Mouse (Mus musculus) spleen, postnatal 4 days (tissue): Measurements from ENCODE around the gene Inava.

Experiments used
- DNase-seq, 2 experiments: peaks; one replicate each; pipeline ENCODE4 v3.0.0; 2022; ENCODE audit warnings: low spot score in 2 of 2

Inava gene

DNA sequence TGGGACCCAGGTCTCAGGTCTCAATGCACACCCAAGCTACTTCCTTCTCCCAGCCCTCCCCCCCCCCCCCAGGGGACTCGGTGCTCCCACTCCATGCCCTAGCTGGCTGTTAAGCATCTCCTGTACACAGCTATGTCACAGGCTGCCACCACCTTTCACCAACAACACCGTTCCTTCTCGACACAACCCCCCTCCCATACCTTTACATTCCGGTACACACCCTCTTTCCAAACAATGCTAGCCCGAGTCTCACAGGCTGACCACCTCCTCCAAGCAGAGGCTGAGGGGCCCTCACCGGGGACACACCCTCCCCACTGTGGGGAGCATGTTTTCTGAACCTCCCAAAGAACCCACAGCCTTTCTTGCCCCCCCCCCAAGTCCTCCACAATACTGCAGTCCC is 2.5 kb downstream of the Inava start:
- no peak for DNase-seq

DNA sequence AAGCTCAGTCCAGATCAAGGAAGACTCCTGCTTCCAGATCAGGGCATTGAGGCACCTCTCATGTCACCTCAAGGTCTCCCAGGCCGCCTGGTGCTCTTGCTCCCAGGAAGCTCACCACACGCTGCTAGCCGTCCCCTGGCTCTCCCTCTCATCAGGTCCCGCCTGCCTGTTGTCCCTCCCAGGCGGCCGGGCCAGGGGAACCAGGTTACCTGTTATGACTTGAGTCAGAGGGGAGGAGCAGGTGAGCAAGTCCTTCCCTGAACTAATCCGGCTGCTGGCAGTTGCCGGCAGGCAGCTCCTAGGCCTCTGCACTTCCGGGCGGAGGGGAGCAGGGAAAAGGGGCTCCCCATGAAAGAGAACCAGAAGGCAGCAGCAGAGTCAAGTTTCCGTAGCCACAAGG is 3.9 kb downstream of the Inava start:
- no peak for DNase-seq

DNA sequence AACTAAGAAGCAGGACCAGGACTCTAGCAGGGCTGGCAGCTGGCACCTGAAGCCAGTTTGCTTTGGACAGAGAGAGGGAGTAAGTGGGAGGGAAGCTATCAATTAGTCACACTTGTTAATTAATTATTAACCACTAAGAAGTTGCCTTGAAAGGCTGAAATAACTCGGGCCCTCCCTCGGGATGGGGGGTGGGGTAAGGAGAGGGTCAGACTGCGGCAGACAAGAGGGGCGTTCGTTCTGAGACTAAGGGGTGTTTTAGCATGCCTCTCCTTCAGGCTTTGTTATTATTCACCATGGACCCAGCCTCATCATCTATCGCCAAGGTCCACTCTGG is 5.1 kb downstream of the Inava start:
- DNase-seq, result no peak

DNA sequence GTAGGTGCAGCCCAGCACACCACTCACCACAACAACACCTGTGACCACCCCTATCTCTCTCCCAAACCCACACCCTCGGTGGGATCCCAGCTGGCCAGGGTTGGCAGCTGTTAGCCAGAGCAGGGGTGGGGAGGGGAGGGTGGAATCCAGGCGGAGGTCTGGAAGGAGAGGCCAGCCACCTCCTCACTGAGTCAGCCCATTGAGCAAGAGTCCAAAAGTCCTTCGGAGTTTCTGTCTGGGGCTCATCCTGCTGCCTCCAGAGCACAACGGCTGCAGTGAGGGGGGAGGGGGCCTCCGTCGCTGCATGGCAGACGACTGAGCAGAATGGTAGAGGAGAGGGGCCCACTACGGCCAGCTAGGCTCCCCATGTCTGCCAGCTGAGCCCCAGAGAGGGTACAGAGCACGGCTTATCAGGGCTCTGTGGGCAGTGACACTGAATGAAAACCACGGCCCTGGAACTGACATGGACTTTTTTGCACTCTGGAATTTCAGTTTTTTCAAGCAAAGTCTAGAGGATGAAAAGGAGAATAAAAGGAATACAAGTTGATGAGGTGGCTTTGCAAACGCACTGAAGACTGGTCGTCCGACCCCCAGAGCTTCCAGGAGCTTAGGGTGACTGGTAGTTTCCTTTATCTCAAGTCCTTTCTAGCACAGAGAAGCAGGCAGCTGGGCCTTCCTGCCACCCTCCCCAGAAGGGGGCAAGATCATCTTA is 5.6 kb downstream of the Inava start:
- no peak for DNase-seq

DNA sequence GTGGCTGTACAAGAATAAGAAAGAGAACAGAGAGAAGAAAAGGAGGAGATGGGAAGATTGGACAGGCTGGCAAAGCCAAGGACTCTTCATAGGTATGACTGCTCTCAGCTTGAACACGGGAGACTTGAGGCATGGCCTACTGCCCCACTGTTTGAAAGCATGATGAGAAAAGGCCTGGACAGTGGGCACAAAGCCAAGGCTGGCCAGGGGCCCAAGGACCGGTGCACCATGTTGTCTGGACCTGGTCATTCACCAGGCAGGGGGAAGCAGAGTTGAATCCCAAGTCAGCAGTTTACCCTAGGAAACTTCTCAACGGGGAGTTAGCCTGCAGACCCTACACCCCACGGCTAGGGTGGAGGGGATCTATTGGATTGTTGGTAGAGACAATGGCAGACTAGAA is 6.2 kb downstream of the Inava start:
- no peak for DNase-seq

DNA sequence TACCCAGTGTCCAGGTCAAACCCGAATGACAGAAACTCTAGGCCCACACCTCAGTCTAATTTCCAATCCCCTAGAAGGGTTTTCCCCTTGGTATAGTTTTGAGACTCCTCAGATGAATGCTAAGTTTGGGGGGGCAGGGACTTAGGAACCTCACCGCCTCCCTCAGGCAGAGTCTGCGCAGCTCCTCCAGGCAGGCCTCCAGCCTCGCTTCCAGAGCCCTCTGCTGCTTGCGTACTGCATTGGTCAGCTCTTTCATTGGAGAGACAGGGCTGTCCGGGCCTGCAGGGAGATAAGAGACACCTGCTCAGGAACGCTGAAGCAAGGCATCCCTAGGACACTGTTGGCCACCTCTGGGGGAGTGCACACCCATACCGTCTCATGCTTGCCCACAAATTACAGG is 7.4 kb downstream of the Inava start:
- DNase-seq, result no peak

DNA sequence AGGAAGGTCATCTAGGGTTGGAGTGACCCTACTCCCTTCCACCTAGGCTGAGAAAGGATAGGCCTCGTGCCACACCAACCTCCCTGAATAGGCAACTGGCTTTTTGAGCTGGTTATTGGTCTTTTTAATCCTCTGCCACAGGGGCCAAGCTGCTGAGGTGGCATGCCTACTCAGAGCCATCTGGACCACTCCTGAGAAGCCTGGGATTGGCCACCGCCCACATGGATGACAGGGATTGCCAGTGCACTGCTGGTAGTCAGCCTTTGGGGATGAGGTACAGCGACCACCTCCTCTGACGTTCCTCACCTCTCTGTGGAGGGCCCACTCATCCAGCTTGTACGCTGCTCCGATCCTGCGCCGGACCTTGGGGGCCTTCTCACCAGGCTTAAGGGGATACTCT is 8.2 kb downstream of the Inava start:
- DNase-seq, result no peak

DNA sequence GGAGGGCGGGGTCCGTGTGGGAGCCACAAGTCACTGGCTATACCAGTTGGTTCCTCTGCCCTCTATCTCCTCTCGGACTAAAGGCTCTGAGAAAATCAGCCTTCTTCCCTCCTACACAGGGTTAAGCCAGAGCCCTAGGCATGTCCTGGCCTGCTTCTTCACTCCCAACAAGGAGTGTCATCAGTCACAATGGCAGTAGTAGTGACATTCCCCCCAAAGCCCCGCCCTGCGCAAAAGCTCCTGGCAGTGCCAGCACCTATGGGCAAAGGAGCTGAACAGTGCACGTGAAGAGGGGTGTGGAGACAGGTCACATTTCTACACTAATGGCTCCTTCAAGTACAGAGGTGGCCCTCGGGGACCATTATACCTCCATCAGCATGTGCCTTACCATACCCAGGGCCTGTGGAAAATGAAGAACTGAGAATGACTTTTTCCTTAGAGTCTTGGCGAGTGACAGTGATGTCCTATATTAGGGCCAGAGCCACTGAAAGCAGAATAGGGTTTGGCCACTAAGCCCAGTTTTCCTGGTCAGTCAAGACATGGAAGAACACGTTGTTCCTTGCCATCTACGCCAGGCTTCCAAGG is 10.2 kb downstream of the Inava start:
- DNase-seq, result no peak

DNA sequence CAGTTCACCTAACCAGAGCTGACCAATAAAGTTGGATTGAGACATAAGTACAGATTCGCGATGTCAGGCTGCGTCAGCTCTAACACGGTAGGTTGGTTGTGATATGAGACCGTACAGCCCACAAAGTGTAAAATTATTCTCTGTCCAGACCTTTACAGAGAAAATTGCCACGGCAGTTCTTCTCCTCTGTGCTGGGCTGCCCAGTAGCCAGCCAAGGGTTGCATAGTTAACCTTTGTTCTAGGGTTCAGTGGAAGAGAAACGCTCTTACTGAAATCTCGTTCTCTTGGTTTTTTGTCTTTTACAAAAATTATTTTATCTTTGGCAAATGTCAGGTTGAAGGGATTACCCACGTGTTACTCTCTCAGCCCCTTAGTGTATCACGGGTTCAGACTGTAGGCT is 11.7 kb downstream of the Inava start:
- no peak for DNase-seq

DNA sequence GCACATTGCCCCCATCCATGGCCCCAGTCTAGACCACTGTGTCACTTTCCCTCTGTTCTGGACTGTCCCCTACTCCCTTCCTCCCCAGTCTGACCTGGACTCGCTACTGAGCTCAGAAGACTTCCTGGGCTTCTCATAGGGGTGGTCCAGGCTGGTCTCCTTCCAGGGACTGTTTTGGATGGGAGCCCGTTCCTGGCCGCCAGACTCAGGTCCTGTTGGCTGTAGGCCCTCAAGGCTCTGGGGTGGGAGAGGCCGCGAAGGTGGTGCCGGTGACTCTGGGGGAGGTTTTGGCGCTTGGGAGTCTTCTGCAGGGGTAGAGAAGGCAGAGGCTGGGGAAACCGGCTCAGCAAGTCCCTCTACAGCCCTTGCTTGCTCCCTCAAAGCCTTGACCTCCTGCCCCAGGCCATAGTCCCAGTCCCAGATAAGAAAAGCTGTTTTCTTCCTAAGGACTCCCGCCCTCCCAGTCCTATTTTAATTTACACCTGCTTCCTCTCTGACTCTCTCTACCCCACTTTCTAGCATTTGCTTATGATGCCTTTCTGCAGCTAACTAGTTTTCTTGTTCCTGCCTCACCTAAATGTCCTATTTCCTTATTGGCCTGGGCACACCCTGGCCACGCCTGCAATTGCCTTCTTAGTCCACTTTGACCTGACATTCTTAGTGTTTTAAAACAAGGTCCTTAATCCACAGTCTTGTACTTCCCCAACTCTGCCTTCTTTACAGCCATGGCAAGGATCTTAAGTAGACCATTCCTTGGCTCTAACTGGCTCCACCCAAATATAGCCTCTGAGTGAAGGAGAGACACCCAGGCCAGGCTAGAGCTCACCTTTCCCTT is 13.8 kb downstream of the Inava start:
- DNase-seq, result no peak

DNA sequence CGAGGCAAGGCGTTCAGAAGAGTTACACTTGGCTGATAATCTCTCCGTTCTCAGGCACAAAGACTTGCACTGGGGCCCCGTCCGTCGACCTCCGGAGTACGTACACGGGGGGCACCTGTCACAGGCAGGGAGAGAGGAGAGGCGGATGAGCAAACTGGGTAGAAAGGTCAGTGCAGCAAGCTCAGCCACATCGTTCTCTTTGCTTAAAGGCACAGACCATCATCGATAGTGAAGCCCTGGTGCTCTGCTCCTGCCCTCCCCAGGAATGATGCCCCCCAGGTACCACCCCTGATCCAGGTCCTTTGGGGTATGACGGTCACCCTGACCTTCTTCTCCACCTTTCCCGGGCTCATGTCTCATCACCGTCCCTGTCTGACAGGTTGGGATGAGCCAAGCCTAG is 19.8 kb downstream of the Inava start:
- no peak for DNase-seq

DNA sequence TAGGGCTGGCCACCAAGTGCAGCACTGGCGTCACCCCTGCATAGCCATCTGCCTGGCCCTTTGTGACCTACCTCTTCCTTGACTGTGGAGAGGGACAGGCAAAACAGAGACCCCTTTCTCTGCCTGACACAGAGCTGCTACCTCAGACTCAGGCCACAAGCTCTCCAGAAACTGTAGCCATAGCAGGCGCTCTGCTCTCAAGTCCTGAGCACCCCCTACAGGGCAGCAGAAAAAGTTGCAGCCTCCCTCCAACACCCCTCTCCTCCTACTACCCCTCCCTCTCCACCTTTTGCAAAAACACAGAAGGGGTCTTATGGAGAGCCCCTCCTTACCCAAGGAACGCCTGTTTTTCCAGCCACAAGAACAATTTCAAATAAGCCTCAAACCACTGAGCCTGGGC is 21.3 kb downstream of the Inava start, which contains the start of gene Mroh3:
Gene Mroh3, minus strand, starts transcription at position 26 of the 400 bp plus-strand sequence.
- no peak for DNase-seq

DNA sequence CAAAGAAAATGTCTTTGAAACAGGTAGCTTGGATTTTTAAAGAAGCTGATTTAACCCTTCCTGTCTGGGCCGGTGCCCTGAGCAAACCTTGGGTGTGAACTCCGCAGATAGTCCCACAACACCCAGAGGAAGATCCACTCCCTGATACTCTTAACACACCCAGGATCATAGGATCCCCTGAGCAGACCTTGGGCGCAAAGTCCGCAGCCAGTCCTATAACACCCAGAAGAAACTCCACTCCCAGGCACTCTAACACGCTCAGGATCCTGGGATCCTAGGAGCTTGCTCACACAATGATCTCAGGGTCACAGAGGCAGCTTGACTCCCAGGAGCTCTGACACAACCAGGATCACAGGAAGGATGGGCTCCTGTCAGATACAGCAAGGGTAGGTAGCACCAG is 44.0 kb downstream of the Inava start:
- no peak for DNase-seq

DNA sequence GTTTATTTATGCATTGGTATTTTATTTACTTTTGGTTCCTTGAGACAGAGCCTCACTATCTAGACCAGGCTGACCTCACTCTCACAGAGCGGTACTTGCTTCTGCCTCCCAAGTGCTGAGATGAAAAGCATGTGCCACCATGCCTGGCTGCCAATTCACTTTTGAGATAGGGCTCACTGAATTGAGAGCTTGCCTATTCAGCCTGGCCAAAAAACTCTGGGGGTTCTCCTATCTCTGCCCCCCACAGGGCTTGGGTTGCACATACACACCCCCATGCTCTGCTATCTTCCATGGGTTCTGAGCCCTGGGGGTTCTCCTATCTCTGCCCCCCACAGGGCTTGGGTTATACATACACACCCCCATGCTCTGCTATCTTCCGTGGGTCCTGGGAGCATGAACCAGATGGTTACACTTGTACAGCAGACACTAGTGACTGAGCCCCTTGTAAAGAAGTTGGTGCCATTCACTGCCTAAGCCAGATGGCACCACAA is 54.5 kb downstream of the Inava start:
- DNase-seq, result no peak

DNA sequence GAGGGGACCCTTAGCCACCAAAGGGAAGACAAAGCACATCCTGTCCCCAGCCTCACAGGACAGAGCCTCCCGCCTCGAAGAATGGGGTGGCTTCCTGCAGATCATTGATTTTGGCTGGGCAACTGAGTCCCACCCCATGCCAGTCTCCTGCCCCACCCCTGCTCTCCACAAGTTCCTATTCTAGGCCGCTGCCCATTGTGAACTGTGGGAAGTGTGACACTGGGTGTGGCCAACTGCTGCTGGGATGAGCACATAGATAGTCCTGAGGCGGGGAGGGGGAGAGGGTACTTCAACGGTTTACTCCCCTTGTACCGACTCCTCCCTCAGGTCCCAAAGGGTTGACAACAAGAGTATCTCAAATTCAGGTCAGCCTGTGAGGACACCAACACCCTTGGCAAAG is 55.3 kb downstream of the Inava start:
- DNase-seq, result no peak

DNA sequence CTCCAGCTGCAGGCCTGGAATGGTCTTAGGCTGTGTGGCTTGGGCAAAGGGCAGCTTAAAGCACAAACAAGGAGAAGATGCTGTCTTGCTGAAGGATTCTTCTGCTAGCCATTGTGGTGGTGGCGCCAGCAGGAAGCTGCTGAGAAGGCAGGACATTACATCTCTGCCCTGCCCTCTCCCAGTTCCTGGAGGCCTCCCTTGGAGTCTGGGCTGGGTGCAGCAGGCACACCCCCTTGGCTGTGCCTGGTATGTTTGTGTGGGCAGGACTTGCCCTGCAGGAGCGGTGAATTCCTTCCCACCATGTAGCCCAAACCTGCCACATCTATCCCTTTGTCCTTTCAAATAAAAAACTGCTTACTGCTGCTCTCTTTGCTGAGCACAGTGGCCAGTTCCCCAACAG is 57.0 kb downstream of the Inava start:
- no peak for DNase-seq

DNA sequence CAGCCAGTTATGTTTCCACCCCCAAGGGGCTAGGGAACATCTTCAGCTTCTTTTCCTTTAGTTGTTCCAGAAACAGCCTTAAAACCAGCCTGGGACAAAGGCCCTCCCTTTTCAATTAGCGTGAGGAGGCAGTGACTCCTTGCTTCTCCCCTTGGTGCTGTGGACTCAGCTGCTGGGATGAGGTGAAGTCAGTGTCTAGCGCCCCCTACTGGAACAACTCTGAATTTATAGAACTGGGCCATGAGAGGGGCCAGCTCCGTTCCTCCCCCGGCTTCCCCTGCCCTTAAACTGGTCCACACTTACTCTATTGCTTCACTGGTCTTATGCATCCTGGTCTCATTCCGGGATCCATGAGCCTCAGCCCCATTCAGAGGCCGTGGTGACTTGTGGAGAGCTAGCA is 58.9 kb downstream of the Inava start:
- DNase-seq, result peak; percentile 56 to 80

DNA sequence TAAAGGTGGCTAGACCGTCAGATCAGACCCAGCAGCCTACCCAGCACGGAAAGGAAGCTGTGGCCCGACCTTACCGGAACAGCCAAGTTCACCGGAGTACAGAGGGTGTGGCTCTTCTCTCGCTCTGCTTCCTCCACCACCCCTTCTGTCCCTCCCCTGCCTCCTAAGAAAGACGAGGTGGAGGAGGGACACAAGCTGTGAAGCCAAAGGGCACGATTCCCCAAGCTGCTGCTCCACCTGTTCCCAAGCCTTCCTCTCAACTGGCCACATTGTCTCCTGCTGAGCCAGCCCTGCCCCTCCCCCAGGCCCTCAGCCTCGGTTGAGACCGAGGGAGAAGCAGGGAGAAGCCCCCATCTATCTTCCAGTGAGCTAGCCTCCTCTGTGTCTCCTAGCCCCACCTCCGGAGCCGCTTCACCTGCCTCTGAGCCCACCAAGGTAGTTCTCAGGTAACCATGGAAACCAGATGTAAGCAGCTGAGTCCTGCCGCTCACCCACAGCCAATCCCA is 59.9 kb downstream of the Inava start:
- peak in 1 of 2 experiments; percentile 32 for DNase-seq

DNA sequence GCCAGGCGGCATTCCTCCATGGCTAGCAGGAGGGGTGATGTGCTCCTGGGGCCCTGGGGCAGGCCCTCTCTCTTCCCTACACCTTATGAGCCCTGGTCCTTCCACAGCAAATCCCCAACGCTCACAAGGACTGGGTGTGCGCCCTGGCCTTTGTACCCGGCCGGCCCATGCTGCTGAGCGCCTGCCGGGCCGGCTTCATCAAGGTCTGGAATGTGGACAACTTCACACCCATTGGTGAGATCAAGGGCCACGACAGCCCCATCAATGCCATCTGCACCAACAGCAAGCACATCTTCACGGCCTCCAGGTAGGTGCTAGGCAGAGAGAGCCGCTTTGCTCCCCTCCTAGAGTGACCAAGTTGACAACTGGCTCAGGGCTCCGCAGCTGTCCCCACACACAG is 61.4 kb downstream of the Inava start:
- DNase-seq, result no peak

DNA sequence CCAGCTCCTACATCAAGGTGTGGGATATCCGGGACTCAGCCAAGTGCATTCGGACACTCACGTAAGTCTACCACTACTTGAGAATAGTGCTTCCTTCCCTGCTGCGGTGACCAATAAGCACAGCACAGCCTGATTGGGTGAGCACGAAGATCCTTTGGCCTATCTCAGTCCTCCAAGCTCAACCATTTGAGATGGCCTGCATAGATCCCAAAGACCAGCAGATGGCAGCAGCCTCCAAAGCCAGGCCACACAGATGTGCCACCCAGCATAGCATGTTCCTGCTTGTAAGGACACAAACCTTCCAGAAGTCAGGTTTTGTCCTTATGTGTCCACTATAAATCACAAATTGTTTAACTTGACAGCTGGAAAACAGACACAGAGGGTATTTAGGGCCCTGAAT is 64.0 kb downstream of the Inava start:
- DNase-seq, result peak; percentile 65 to 78

DNA sequence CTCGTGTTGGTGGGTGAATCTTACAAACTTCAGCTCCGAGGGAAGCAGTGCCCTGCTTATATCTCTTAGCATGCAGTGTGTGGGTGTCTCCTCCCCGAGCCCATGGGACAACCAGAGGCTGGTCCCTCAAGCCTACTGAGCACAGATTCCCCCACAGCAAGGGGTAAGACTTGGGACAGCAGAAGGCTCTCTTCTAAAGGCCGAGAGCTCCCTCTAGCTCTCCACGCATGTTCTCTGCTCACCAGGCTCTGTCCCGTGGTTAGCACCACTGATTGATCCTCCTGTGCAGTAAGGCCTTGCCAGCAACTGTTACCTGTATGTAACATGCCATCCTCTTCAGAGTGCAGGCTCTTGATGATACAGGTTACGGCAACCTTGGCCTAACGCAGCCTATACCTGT is 66.4 kb downstream of the Inava start:
- no peak for DNase-seq

DNA sequence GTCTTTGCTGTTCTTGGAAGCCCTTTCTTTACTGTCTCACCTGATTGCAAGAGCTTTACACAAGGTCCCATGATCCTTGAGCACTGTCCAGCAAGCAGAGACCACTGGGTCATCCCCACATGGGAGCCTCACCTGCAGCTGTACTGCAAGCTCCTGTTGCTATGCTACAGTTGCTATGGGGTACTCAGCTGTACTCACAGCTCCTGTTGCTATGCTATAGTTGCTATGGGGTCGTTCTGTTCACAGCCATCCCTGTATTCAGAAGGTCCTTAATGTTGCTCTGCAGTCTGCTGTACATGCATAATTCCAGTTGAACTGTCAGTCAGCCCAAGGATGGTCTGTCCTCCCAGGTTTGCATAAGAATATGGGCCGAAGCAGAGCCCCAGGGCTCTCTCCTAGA is 68.6 kb downstream of the Inava start:
- no peak for DNase-seq
